Mouse (Mus musculus): ENCODE data around the gene Fabp1.

The Fabp1 gene

DNA sequence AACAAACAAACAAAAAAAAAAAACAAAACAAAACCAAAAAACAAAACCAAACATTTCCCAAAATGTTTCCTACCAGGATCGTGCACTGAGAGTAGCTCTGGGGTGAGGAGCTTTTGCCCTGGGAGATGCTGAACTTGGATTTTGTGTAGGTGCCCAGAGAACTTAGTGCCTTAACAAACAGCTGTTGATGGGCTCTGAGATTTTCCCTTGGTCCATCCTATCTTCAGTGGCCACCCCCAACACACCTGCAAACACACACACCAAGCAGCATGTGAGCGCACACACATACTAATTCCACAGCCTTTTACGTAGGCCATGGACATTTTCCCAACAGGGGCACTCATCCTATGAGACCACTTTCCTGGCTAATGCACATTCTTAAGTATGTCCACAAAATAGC, 12.8 kb downstream of the Fabp1 start:
- no peak for DNase-seq

DNA sequence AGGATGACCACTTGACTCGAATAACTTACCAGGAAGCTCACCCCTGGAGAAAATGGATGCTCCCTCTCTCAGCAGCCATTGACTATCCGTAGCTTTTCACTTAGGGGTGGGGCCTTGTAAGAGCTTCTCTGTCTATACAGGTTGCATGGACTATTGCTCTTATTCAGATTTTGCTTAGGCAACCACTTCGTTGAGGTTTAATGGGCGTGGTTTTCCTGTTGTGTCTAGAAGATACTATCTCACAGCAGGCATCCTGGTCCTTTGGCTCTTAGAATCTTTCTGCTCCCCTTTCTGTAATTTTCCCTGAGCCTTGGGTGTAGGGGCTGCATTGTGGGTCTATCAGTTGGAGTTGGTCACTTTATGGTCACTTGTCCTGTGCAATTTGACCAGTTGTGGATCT, 21.9 kb downstream of the Fabp1 start:
- no peak for DNase-seq

- DNase-seq = no peak
Measured at GRCm38 (mm10) chr6:71224184-71224943, 24.7 kb downstream of the Fabp1 start.

DNA sequence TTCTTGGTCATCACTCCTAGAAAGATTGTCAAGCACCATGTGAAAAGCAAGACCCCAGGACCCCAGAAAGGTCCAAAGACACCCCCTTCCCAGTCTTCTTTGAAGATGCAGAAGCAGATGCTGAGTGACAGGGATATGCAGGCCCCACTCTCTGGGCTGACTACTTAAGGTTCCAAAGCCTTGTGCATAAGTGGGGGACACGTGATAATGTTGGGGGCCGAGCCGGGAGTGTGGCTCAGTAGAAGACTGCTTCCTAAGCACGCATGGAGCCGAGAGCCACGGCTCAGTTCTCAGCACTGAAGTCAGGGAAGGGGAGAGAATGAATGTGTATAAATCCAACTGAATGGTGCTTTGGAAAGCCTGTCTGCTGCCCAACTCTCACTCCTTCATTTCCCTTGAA, 26.9 kb downstream of the Fabp1 start:
- DNase-seq = no peak

- DNase-seq = no peak
Measured at GRCm38 (mm10) chr6:71227157-71227770, 27.6 kb downstream of the Fabp1 start.

GRCm38 (mm10) chr6:71235121-71235520, 35.5 kb downstream of the Fabp1 start:
- DNase-seq = no peak

DNA sequence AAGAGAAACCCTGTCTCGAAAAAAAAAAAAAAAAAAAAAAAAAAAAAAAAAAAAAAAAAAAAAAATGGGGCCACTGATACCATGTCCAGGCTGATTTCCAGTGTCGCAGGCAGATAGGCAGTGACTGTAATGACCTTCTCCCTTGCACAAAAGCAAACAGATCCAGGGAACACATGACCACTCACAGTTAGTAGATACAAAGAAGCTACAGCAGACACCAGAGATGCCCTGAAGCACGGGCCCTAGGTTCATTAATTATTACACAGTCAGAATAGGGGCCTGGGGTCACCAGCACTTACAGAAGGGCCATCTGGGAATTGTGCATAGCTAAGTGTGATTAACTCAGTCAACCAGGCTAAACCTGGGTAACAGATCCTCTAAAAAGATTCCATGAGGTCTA, 36.3 kb downstream of the Fabp1 start:
- no peak for DNase-seq

- no peak for DNase-seq
Measured at GRCm38 (mm10) chr6:71236506-71236905, 36.9 kb downstream of the Fabp1 start.

GRCm38 (mm10) chr6:71237031-71237431, 37.4 kb downstream of the Fabp1 start:
- no peak for DNase-seq

GRCm38 (mm10) chr6:71239069-71239750, 39.6 kb downstream of the Fabp1 start:
- no peak for DNase-seq

GRCm38 (mm10) chr6:71240831-71241230, 41.2 kb downstream of the Fabp1 start:
- DNase-seq = no peak

DNA sequence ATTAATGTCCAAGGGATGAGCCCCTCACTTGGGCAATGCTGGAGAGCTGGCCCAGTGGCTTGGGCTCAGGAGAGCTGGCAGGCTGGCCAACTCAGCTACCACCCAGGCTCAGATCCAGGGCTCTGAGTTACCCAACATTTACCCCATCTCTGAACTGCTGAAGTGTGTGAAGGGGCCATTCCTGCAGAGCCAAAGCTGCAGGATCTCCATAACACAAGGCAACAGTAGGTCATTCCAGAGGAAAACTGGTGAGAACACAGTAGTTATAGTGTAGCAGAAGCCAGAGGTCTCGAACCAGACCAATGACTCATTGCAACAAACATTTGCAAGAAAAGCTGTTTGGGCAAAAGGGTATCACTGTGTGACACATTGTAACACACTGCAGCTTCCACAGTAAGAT, 43.2 kb downstream of the Fabp1 start:
- DNase-seq = no peak

- DNase-seq = no peak
Measured at GRCm38 (mm10) chr6:71243258-71243657, 43.6 kb downstream of the Fabp1 start.

- DNase-seq = no peak
Measured at GRCm38 (mm10) chr6:71248420-71248819, 48.8 kb downstream of the Fabp1 start.

DNA sequence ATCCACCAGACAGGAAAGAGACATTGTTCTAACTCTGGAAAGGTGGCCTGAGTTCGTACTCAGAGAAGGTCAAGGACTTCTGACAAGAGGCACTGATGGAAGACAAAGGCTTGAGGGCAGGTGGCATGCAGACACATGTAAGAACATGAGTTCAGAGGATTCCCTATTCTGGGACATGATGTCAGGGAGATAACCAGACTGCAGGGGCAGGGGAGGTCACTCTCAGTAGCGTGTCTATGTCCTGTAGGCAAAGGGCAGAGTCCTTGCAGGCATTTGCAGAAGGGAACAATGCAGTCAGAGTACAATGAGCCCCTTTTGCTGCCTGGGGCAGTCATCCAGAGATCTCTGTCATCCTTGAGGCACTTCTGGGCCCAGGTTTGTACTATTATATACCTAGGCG, 50.0 kb downstream of the Fabp1 start:
- no peak for DNase-seq

GRCm38 (mm10) chr6:71250951-71251350, 51.3 kb downstream of the Fabp1 start:
- DNase-seq = no peak

DNA sequence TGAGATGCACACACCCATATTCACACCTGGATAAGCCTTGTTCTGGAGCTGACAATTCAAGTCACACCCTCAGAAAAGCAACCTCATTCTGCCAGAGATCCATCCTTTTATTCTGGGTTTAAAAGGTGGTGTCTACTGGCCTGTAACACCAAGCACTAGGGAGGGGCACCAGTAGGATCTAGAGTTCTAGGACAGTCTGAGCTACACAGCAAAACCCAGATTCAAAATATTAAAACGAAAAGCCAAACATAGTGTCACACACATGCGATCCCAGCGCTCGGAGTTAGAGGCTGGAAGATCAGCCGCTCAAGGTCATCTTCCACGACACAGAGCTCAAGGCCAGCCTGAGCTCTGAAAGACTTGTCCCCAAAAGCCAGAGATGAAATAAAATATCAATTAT, 54.8 kb downstream of the Fabp1 start:
- no peak for DNase-seq
